Mouse (Mus musculus) small intestine, adult 2 months (tissue): ENCODE measurements around the gene Tm4sf19. TPM values are rescaled to one million over a fixed set of nuclear protein-coding genes. Genes with fewer than 3 reads are reported as not detected.

Experiments used
- H3K27ac ChIP-seq: fragments of 200-500 bp; 2 replicates; pipeline ENCODE4 v1.5.1; 2012; ENCODE audit warnings: low read depth, low read length, control low read depth, inconsistent platforms; ENCODE audit not compliant: insufficient read depth
- H3K27me3 ChIP-seq: fragments of 200-500 bp; 2 replicates; pipeline ENCODE4 v1.6.1; 2012; ENCODE audit warnings: mild to moderate bottlenecking, moderate library complexity, low read length, inconsistent platforms; ENCODE audit not compliant: control insufficient read depth, insufficient read depth
- H3K36me3 ChIP-seq: fragments of 200-500 bp; 2 replicates; pipeline ENCODE4 v1.6.1; 2012; ENCODE audit warnings: mild to moderate bottlenecking, low read length, control low read depth, inconsistent platforms; ENCODE audit not compliant: control insufficient read depth, insufficient read depth
- H3K4me1 ChIP-seq: fragments of 200-500 bp; 2 replicates; pipeline ENCODE4 v1.6.1; 2012; ENCODE audit warnings: low read length, inconsistent platforms, mixed read lengths; ENCODE audit not compliant: control insufficient read depth, insufficient read depth, insufficient read length
- H3K4me3 ChIP-seq: fragments of 200-500 bp; 2 replicates; pipeline ENCODE4 v1.5.1; 2012; ENCODE audit warnings: low read depth, mild to moderate bottlenecking, control low read depth, inconsistent platforms, low read length, moderate library complexity
- CTCF ChIP-seq: fragments of 200-500 bp; IDR thresholded peaks from 2 replicates; pipeline ENCODE4 v1.5.1; 2012; ENCODE audit warnings: low read depth, mild to moderate bottlenecking, control low read depth, inconsistent platforms, low read length, moderate library complexity, mixed read lengths; ENCODE audit not compliant: insufficient replicate concordance, insufficient read length; ENCODE audit errors: extremely low read depth
- POLR2A ChIP-seq: fragments of 200-500 bp; IDR thresholded peaks from 2 replicates; pipeline ENCODE4 v1.6.1; 2012; ENCODE audit warnings: low read depth, mild to moderate bottlenecking, control low read depth, inconsistent platforms, low read length, moderate library complexity
- WGBS: fragments of 180-500 bp; shearing (Covaris S2); methylation state at CpG from one replicate; pipeline ENCODE4 v1.1.7; 2018; 5-methylcytosine and 5-hydroxymethylcytosine counted together
- polyA plus RNA-seq: library from polyadenylated mRNA; depleted of rRNA; stranded (reverse); fragments of >200 nt; gene quantifications from 2 replicates; pipeline ENCODE4 v1.2.3, GENCODE M21; 2012

Tm4sf19 gene
- polyA plus RNA-seq, 1 experiment, result 0.35 TPM

DNA sequence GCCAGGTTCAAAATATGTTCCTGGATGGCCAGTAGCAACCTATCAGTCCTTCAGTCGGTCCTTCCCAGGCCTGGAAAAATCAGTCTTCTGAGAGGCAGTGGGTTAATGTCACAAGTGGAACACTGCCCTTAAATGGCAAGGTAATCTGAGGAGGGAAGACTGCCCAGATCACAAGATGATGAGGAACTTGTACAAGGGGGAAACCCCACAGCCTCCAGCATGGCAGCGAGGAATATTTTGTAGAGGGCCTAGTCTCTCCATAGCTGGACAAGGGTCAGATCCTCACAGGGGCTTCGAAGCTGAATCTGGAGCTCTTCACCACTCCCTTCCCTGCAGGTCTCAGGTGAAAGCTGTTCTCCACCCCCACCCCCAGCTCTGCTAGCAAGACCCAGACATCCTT lies 2.5 kb downstream of the Tm4sf19 start:
- WGBS, result 78% methylated on average over 3 of the region's 3 CpGs

DNA sequence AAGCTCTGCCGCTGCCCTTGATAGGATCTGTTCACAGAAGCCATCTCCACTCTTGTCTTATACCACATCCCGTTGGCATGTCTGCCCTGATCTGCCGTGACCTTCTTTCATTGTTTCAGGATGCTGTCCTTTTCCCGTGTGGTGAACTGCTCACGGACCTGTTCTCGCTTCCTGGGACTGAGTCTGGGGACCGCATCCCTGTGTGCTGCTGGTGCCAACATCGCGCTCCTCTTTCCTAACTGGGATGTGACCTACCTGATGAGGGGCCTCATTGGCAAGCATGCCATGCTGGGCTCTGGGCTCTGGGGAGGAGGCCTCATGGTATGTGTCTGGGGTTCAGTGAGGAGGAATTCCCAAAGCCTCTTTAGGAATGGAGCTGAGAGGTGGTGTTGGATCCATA lies 5.4 kb downstream of the Tm4sf19 start:
- Histone ChIP-seq H3K4me3 (no peak overlapping the region), H3K36me3 (no peaks in the 10 kb centered on the region), H3K27me3 (no peaks in the 10 kb centered on the region), H3K4me1 (no peaks in the 10 kb centered on the region), H3K27ac (no peak overlapping the region)
- 95% methylated on average over 9 of the region's 9 CpGs for WGBS
- TF ChIP-seq CTCF, result no peak
- no peak for TF ChIP-seq POLR2A

More for the DNA sequence above, 2.5 kb downstream of the Tm4sf19 start:
- no peaks in the 10 kb centered on the region for H3K27me3 ChIP-seq
- H3K27ac ChIP-seq, result no peak overlapping the region
- H3K4me3 ChIP-seq, result no peak overlapping the region
- no peaks in the 10 kb centered on the region for H3K36me3 ChIP-seq
- no peaks in the 10 kb centered on the region for H3K4me1 ChIP-seq
- TF ChIP-seq POLR2A (no peak), CTCF (no peak)

DNA sequence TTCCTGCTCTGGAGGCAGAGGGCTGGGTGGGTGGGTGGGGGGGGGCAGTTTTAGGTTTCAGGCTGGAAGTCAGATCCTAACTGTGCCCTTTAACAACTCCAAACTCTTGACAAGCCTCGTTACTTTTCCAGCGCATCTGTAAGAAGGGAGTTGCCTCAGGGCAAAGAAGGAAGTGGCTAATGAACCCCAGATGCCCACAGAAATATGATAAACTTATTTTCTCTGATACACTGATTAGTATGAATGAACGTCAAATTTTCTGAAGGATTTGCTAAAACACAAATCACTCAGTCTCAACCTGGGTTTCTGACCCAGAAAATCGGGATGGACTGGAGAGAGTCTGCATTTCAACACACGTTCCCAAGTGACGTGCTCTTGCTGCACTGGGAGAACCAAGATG lies 6.4 kb downstream of the Tm4sf19 start:
- TF ChIP-seq POLR2A, result no peak
- no peak for TF ChIP-seq CTCF
- Histone ChIP-seq H3K27ac (no peak overlapping the region), H3K4me1 (no peaks in the 10 kb centered on the region), H3K36me3 (no peaks in the 10 kb centered on the region), H3K27me3 (no peaks in the 10 kb centered on the region), H3K4me3 (no peak overlapping the region)
- 79% methylated on average over 6 of the region's 6 CpGs for WGBS

DNA sequence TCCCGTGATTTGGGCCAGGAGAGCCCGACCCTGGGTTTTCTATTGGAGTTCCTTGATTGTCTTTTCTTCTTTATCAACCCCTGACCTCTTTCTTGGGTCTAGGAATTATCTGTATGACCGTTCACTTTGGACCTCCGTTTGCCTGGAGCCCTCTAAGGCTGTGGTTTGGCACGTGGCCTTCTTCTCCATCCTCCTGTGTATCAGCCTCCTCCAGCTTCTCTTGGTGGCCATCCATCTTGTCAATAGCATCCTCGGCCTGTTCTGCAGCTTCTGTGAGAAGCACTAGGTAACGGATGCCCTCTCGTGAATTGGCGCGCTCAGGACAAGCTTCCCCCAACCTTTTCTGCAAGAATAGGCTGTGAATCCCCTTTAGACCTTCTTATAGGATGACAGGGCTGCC lies 7.4 kb downstream of the Tm4sf19 start:
- TF ChIP-seq POLR2A (no peak), CTCF (no peak)
- WGBS, result 75% methylated on average over 10 of the region's 10 CpGs

DNA sequence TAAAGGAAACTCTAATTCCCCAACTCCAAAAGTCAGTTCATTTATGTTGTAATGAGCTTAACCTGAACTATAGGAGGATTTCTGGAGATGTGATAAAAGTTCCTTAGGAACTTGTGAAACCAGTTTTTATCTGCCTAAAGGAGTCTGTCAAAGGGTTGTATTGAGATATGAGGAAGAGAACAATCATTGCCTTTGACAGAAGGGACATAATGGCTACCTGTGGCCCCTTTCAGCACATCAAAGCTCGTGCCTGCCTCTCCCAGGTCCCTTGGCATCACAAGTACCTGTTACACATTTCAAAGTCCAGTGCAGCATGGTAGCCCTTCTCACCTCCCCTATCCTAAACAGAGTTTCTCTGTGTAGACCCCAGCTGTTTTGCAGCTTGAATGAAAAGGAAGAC lies 17.2 kb downstream of the Tm4sf19 start:
- Histone ChIP-seq H3K36me3 (no peaks in the 10 kb centered on the region), H3K27ac (no peak overlapping the region), H3K27me3 (no peaks in the 10 kb centered on the region), H3K4me3 (no peak overlapping the region), H3K4me1 (no peaks in the 10 kb centered on the region; the same call in 1 of the 2 replicates)
- TF ChIP-seq CTCF (no peak), POLR2A (no peak)
- WGBS, result 23% methylated on average over 1 of the region's 1 CpGs

More for the DNA sequence above, 7.4 kb downstream of the Tm4sf19 start:
- no peaks in the 10 kb centered on the region for H3K27me3 ChIP-seq
- H3K4me3 ChIP-seq, result no peak overlapping the region
- no peaks in the 10 kb centered on the region for H3K36me3 ChIP-seq
- H3K4me1 ChIP-seq, result no peaks in the 10 kb centered on the region
- H3K27ac ChIP-seq, result no peak overlapping the region

DNA sequence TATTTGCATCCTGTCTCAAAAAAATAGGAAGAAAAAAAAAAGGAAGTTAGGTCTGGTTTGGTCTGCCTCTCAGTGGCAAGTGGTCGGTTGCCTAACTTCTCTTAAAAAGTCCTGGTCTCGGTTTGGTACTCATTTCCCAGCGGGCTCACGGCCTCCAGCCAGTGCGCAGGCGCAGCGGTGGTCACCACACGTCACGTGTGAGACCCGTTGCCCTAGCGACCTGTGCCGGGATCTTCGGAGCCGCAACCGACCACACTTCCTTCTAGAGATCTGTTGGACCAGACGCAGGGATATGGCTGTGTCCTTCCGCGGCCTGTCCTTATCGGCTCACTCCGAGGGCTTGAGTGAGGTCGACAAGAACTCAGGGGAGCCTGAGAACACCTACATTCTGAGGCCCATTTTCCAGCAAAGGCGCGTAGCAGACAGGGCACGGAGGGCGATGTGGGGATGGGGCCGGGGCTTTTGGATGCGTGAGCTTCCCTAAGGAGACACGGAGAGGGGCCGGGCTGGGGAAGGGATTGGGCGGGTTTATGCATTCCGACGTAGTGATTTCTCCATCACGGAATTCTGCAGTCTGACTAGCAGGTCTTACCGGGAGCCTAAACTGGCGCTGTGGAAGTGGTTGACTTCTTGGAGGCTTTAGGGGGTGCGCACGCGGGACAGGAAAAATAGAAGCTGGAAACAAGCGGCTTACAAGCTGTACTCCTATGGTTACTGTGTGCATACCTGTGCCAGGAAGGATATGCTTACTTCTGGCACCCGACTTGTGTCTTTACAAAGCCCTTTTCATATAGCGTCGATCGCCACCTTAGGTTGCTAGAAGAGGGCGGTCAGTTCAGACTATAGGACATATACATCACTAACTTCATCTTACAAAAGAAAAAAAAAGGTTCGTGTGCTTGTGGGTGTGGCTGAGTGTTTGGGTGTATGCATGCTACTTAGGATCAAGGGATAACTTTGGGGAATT lies 19.5 kb downstream of the Tm4sf19 start, which contains the start of gene Tctex1d2:
Gene Tctex1d2, plus strand, starts transcription at position 186 of the 967 bp plus-strand sequence.
- Histone ChIP-seq H3K27me3 (no peaks in the 10 kb centered on the region), H3K4me1 (no peaks in the 10 kb centered on the region; the same call in 1 of the 2 replicates), H3K4me3 (peak within 1 kb of the TSS; percentile 88), H3K36me3 (no peaks in the 10 kb centered on the region), H3K27ac (peak within 1 kb of the TSS; percentile 54)
- TF ChIP-seq CTCF (no peak), POLR2A (peak; percentile 39; the same call in 1 of the 2 replicates)
- WGBS, result 2% methylated on average over 45 of the region's 45 CpGs

DNA sequence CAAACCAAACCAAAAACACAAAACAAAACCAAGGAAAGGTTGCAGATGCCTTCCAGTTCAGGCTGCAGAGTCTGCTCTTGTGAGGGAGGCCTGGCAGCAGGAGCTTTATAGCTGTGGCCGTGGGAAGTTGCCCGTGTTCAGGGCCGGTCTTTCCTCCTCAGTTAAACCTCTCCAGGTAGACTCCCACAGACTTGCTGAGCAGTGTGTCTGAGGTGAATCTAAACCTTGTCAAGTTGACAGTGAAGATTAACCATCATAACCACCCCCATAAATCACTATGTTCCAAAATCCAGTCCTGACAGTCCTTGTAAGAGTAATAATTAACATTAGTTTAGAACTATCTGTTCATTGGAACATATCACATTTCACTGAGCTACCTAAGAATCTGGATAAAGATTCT lies 27.2 kb downstream of the Tm4sf19 start:
- no peak for TF ChIP-seq POLR2A
- TF ChIP-seq CTCF, result no peak
- WGBS, result 70% methylated on average over 3 of the region's 3 CpGs
- Histone ChIP-seq H3K4me1 (no peaks in the 10 kb centered on the region; the same call in 1 of the 2 replicates), H3K27ac (no peak overlapping the region; the same call in 1 of the 2 replicates), H3K36me3 (no peaks in the 10 kb centered on the region), H3K27me3 (no peaks in the 10 kb centered on the region), H3K4me3 (no peak overlapping the region)
